Mouse (Mus musculus) C2C12 (cell line): ENCODE measurements around the gene Kif2c.

Experiments
- CEBPB ChIP-seq: IDR thresholded peaks from one replicate; pipeline ENCODE4 v1.6.1; 2011; ENCODE audit warnings: low read depth, mild to moderate bottlenecking, control low read depth, moderate library complexity
- CTCF ChIP-seq: IDR thresholded peaks from one replicate; pipeline ENCODE4 v1.5.1; 2011; ENCODE audit not compliant: control insufficient read depth, insufficient read depth, insufficient read length
- MAX ChIP-seq: IDR thresholded peaks from one replicate; pipeline ENCODE4 v1.6.1; 2011; ENCODE audit warnings: mild to moderate bottlenecking, control low read depth
- USF1 ChIP-seq: IDR thresholded peaks from one replicate; pipeline ENCODE4 v1.6.1; 2011; ENCODE audit warnings: low read depth, mild to moderate bottlenecking, control low read depth, moderate library complexity

DNA sequence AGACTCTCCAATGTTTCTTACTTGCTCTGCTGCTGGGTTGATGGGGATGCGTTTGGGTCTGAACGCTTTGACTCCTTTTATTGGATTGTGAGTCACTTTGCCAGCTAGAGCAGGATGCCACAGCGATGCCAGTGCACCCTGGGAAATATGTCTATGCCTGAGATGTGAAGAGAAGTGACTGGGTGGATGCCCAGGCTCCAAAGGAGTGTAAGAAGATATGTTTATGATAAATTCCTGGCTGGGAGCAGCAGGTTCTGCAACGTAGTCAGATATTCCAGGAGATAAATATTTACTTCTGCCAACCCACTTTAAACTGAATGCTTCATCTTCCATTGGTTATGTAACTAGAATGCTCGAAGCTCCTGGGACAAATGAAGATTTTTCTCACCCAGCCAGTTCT lies 34.6 kb upstream of the Kif2c start:
- TF ChIP-seq USF1, result no peak
- no peak for TF ChIP-seq CTCF
- TF ChIP-seq MAX, result no peak
- TF ChIP-seq CEBPB, result no peak
